Mouse (Mus musculus) mouse embryonic stem cell (cell line): ENCODE measurements around the gene Itga6.

Source experiments
- in situ Hi-C, 2 experiments: fragments of 300-500 bp; cut with MboI; formaldehyde crosslinking; loops; 1 replicate in 1 of 2; 3 replicates in 1 of 2; pipeline ENCODE4 v1.14.3; 2019 to 2020; ENCODE audit warnings: low sequenced_read_pairs in 2 of 2, low pct_unique_long_range_greater_than_20kb in 1 of 2, mixed read lengths in 1 of 2; ENCODE audit not compliant: unreplicated experiment in 1 of 2

Itga6 gene

DNA sequence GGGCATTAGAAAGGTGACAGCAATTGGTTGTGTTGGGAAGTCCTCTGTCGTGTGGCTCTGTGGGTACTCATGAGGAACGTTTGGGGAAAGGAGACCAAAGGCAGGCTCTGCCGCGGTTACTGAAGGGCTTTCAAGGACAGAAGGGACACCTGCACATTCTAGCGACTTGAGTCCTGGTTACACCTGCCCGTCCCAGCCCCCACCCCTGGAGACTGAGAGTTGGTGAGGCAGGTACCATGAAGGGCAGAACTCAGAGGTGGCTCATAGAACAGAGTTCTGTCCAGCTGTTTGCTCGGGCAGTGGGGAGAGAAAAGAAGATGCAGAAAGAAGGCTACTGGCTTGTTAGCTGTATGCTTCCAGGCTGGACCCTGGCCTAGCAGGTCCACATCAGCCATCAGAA lies 17.1 kb upstream of the Itga6 start:
- in situ Hi-C loops: no loop called here

DNA sequence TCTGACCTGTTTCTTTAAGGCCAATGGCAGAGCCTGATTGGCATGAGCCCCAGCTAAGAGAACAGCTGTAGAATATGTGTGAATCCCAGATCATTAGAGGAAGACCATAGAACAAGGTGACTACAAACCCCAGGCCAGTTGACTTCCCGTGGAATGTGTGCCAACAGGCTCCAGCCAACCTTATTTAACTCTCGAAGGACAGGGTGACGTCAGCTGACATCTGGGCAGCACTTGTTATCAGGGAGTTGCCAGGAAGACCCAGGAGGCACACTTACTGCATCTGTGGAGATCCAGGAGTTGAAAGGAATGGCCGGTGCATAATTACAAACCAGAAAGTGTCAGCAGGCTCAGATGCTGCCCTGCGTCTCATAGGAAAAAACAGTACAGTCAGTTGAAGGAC lies 16.6 kb upstream of the Itga6 start:
- in situ Hi-C loops: no loop called here

DNA sequence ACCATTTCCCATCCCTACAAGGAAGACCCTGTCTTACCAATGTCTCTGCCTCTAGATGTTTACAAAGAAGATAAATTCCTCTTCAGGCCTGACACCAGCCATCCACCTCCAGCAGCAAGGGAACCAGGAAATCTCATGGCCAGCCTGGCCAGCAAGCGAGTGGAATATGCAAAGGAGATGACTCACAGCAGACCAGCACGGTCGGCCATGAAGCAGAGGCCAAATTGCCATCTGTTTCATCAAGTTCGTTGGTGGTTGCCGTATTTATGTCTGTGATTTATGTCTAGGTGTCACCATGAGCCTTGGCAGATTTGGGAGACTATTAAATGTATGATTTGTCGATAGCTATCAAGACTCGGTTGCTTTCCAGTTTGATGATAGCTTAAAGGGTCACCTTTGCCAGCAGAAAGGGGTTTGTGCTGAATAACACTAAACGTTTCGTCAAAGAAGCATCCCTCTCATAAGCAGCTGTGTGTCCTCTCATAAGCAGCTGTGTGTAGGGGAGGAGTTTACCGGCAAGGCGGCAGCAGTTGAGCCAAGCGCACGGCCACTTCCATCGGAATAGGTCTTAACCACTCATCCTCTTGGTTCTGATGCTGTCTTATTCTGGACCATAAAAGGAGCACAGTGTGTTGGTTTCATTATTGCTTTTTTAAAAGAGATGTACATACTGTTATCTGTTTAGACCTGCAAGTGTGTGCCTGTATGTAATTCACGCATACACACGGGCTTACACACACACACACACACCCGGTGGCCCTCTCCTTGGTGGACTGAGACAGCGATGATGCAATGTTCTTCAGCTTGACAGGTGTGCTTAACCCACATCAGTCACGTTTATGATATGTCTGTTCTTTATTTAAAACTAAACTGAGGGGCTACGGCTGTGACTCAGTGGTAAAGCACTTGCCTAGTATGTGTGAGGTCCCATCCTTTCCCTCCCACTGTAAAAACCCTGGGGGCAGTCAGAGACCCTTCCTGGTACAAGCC lies 14.5 kb upstream of the Itga6 start:
- in situ Hi-C loops: no loop called here

DNA sequence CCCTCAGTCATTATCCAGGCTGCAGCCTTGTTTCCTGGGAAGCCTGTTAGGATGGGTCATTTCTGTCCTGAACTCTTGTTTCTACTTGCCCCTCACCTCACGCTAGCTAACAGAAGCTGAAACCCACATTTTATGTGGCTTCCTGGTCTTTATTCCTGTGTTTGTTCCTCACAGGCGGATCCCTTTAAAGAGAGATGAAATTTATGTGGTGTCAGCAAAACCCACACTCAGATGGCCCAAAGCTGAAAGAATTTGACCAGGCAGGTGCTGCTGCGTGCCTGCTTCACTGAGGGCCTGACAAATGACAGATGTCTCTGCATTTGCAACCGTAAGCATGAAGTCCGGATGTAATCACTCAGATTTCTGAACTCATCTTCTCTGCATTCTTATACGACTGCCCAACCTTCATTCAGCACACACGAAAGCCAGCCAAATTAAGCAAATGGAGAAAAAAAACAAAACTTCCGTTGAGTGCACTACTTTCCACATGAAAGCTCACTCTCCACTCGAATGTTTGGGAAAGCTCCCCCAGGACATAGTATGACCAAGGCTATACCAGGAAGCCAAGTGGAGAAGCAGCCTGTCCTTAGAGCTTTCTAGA lies 10.5 kb upstream of the Itga6 start:
- in situ Hi-C loops: no loop called here

DNA sequence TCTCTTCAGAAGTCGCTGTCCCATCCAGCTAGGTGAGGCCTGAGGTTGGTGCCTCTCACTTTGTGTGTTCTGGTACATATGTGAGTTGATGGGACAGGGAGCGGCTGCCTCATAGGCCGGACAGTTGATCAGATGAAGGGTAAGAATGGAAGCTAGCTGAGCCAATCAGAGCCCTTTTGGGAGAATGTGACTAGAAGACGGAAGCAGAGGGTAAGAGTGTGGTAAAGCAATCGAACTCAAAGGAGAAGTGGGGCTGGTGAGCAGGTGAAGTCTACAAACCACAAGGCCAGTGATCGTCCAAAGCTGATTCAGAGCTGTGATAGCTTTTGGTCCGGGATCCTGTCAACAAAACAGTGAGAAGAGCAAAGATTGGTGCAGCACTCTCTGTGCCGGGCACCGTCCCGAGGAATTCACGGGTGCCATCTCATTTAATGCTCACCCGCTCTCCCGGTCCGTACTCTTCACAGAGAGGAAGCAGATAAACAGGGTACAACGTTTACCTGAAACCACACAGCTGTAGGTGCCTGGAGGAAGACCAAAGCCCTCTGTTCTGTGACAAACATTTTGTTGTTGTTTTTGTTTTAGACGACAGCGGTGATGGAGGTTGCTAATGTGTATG lies 9.8 kb upstream of the Itga6 start:
- in situ Hi-C loops: no loop called here

DNA sequence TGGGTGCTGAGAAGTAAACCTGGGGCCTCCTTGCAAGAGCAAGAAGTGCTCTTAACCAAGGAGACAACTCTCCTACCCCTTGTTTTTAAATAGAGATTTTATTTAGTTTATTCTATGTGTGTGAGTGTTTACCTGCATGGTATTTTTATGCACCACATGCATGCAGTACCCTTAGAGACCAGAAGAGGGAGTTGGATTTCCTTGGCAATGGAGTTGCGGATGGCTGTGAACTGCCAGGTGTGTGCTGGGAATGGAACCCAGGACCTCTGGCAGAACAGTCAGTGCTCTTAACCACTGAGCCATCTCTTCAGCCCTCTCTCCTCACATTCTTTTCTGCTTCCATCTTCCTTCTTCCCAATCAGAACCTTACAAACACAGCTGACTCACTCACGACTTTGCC lies 9.2 kb upstream of the Itga6 start:
- in situ Hi-C loops: no loop called here

DNA sequence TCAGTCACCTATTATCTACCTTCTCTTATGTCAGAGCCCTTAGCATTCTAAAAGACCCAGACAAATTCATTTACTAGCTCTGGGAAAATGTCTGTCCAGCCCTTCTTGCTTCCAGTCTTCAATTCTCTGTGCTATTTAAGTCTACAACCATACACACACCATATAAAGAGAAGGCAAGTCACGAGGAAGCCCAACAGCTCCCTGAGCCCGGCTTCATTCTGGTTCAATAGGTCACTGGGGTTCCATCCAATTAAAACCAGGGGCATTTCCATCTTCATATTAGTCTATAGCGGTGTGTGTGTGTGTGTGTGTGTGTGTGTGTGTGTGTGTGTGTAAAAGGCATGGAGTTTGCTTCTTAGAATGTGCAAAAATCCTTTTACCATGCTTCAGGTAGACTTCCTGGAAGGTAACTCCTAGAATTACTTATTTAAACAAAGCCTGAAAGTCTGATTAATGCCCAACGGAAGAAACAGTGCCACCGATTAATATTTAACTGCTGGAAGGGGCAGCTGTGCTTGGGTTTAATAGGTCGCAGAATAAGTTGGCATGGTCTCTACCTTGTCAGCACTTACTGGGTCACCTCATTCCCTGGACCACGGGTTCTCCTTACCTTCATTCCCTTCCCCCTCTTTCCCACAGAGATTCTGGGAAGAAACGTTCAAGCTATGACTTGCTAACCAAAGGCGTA lies 6.1 kb upstream of the Itga6 start:
- in situ Hi-C loops: no loop called here

DNA sequence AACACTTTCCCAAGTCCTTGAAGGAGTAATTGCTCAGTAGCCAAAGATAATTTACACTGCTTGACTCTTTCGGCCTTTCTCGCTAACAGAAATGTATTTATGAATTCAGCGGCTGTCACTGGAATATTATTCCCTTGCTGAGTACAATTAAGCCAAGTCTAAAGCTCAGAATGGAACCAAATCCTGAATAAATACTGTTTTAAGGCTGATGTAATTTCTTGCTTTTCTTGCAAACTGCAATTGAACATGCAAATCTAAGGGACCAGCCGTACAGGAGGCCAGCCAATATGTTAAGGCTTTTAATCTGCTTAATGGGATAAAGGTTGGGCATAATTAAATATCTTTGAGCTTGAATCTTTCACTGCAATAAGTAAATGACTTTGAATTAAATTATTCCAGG lies 2.9 kb upstream of the Itga6 start:
- in situ Hi-C loops: no loop called here

DNA sequence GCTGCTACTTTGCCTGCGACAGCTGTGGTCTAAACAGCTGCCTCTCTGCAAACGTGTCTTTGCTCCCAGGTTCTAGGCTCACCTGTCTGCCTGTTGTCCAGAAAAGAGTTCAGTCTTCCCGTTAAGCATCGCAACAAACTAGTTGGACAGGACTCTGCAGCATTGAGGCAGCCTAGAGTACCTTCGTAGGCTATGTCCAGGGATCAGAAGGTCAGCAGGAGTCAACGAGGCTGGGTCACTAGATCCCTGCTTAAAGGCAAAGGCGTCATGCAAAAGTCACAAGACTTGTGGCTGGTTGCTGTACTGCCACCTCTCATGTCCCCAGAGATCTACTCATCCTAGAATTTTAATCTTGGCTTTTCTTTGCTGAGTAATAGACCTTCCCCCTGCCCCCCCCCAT lies 2.0 kb upstream of the Itga6 start:
- in situ Hi-C loops: no loop called here

DNA sequence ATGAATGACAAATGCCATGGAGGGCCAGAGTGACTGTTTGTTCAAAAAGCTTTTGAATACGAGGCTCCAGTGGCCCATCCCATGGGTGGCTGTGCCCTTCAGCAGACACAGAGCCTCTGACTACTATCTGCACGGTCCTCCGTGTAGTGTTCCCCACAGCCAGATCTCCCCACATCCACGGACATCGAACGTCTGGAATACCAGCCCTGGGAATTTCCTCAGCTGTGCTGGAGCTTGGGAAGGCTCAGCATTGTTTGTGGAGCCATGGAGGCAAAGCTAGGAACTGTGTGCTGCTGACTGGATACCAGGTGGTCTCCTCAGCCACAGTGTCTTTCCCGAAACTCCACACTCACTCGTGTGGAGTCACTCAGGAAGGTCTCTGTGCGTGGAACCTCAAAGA lies 1.1 kb upstream of the Itga6 start:
- in situ Hi-C loops: no loop called here

DNA sequence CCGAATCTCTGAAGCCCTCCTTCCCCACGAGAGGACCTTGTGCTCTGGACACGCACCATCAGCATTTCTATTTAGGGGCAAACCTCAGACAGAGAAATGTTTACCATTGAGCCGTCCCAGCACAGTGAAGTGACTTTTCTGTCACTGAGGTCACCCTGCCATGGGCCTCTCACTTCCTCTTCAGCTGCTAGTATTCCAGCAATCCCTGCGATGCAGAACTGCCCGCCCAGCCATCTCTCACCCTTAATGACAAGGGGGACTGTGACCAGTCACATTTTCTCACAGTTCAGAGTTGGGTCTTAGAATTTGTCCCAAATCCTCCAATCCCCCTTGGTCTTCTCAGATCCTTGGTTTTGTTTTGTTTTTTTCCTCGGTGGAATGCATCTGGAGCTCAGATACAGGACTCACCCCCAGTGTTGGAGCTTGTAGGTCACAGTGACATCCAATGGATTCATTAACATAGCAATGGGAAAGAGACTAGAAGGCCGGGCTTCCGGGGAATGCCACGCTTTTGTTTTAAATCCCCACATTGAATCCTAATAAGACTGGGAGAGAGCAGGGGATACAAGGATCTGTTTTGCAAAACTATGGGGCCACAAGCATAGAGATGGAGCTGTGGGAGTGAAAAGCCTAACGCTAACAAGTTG lies 432 bp upstream of the Itga6 start:
- in situ Hi-C loops: loop anchor here in 1 of 2 experiments (5.0 kb wide), 1 partner anchor 52 kb away; no protein-coding TSS in a partner anchor

DNA sequence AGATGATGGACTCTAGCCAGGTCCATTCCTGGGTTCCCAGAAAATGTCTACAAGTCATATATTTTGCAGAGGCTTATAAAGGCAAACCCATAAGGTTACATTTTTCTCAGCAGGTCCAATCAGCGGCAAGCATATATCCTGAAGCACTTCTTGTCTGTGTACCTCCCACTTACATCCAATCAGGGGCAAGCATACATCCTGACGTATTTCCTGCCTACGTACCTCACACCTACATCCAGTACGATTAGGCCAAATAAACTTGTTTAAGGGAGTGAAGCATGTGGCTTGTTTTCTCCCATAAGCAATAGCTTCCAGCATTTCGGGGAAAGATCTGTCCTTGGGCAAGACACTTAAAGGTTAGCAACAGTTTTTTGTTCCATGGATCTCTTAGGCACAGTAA lies 3.0 kb downstream of the Itga6 start:
- in situ Hi-C loops: loop anchor here in 1 of 2 experiments (5.0 kb wide), 1 partner anchor 49 kb away; no protein-coding TSS in a partner anchor

DNA sequence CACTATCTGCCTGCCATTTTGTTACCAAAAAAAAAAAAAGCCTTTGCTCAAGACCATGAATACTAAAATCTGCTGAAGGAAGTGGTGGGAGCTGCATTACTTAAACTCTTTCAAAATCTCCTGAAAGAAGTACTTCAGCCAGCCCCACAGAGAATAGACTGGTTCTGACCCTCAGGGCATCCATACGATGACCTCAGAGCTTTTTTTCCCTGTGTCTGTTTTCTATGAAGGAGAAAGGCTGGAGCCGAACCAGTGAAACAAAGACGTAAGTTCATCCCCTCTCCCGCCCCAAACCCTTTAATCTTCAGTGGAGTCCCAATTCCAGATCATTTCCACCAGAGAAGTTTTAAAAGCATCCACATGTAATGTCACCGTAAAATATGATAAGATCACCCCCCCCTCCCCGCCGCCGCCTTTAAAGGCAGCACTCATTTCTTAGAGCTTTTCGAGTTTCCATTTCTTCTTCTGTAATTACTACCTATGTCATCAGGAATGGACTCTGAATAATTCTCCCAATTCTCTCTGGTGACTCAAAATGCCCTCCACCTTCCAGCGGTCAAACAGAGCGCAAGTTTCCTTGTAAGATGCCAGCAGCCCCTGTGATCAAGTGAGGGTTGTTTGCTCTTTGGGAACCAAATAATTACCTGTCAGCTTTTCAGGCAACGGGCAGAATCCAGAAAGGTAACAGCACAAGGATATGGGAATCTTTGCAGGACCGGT lies 4.1 kb downstream of the Itga6 start:
- in situ Hi-C loops: loop anchor here in 1 of 2 experiments (5.0 kb wide), 1 partner anchor 48 kb away; no protein-coding TSS in a partner anchor

DNA sequence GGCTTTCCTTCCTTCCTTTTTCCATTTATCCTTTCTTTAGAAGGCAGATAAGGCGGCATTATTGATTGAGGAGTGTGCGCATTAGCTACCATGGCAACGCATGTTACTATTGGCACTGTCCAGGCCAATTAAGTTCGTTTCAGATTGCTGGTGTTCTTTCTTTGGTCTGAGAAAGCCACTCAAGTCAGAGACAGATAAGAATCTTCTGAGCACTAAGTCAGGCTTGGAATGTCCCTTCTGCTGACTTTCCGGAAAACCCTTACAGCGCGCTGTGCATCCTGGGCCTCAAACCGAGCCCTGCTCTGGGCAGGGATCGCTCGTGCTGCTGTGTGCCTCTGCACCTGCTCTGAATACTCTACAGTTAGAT lies 4.7 kb downstream of the Itga6 start:
- in situ Hi-C loops: no loop called here

DNA sequence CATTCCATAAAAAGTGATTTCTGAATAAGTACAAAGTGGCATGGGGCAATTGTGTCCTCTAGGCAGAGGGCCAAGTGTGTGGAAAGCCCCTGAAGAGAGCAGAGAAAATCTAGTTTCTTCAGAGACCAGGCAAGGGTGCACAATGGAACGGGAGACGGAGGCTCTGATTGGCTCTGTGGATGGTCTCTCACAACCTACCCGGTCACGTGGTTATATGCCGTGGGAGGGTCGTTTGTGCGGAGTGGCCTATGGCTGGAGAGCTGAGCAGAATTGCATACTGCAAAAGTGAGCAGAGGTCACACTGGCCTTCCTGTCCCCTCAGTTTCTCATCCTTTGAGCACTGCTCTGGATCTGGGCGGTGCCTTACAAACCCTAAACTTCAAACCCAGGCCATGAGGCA lies 5.9 kb downstream of the Itga6 start:
- in situ Hi-C loops: no loop called here

DNA sequence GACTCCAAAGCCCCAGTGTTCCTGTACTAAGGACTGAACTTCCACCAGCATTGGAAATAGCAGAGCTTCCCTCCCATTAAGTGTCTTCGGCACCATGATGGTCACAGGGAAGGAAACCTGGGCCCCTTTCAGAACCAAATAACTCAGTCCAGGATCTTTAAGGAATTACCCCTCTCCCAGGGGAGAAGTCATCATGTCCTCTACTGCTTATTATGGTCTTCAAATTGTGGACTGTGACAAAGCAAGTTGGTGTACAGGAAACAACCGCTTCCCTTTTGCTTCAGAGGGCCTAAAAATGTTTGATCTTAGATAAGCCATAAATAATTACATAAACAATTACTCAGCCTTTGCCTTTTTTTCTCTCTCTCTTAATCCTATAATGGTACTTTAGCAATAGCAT lies 6.4 kb downstream of the Itga6 start:
- in situ Hi-C loops: no loop called here

DNA sequence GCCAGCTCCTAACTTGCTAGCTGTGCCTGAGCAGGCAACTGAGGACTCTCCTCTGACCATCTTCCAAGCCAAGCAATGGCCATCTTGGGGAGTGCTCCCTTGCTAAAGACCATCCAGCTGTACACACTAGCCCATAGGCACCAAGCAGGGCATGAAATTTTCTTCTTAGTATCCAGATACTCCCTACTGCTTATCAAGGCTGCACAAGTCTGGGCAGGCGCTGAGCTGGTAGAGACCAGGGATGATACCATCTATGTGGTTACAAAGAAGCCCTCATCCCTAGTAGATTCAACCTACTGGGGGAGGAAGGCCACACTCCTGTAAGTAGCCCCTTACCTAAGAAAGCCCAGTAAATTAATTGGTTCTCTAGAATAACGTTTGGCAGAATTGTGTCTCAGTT lies 7.0 kb downstream of the Itga6 start:
- in situ Hi-C loops: no loop called here

DNA sequence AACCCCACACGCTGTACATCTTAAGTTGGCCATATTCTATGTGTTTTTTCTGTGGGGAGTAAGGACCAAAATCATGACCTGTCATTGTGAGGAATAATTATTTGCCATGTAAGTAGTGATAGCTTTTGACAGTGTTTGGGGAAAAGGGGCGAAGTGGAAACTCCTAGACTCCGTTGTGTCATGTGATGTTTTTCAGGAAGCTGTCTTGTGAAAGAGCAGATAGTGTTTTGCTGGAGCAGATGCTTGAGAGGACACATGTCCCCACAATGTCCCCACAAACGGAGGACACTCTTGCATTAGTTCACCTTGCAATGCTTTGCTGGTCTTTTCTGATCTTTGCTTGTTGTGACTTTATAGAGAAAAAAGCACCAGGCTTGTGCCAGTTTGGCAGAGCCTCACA lies 7.7 kb downstream of the Itga6 start:
- in situ Hi-C loops: no loop called here
